Mouse (Mus musculus): ENCODE measurements around the gene Gsta3.

DNA sequence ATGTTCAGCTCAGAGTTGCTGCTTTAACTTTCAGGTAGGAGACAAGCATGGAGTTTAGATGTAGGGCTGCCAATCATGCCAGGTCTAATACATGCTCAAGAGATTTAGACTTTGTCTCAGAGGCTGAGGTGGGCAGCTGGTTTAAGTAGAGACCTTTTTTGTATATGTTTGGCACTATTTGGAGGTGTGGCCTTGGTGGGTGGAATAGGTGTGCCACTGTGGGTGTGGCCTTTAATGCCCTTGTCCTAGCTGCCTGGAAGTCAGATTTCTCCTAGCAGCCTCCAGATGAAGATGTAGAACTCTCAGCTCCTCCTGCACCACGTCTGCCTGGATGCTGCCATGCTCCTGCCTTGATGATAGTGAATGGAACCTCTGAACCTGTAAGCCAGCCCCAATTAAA is 52.2 kb downstream of the Gsta3 start:
- TF ChIP-seq CTCF (IDR thresholded peaks at IDR 0.05; ENCODE audit: low read depth, low read length) = no peak
- no peak for TF ChIP-seq POLR2A (IDR thresholded peaks at IDR 0.05; ENCODE audit: borderline replicate concordance, low read depth, low read length)
